Mouse (Mus musculus) megakaryocyte, embryonic 14.5 days (primary cell): ENCODE results near the gene Dock9.

Experiments
- FLI1 ChIP-seq: IDR thresholded peaks from 2 replicates; pipeline ENCODE4 v1.6.1; 2012; ENCODE audit warnings: low read length, inconsistent platforms, mixed read lengths
- GATA1 ChIP-seq: IDR thresholded peaks from 3 replicates; pipeline ENCODE4 v1.6.1; 2012; ENCODE audit warnings: mixed read lengths, low read length, inconsistent platforms, borderline replicate concordance

DNA sequence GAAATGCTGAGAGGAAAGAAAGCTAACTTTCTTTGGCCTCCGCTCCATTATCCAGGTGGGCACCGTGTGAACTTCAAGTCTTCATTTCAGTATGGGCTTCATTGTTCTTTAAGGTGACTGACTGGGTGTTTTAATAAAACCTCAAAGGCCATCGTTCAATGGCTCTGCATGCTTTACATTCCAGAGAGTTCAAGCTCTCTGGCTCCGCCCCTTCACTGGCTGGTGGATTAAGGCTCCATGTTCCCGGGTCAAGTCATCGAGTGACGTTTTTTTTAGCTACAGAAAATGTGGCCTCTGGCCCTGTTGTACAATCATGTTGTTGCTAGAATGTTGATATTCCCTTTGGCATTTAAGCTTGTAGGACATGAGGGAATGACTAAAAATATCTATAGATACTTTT, 249.9 kb downstream of the Dock9 start:
- TF ChIP-seq GATA1 (no peak), FLI1 (no peak)
